Mouse (Mus musculus) cerebellum, adult 18-20 months (tissue): ENCODE measurements around the gene Prkn.

Source experiments
- DNase-seq, 2 experiments: peaks; one replicate each; pipeline ENCODE4 v3.0.0; 2021

Gene Prkn

GRCm38 (mm10) chr17:12029362-12029761 is 1189.2 kb downstream of the Prkn start:
- no peak for DNase-seq

GRCm38 (mm10) chr17:12029921-12030461 is 1189.8 kb downstream of the Prkn start:
- no peak for DNase-seq

- no peak for DNase-seq
Observed at GRCm38 (mm10) chr17:12030556-12031160, 1190.5 kb downstream of the Prkn start.

GRCm38 (mm10) chr17:12031203-12031942 is 1191.2 kb downstream of the Prkn start:
- DNase-seq: peak; percentile 49 to 72

- DNase-seq: no peak
Observed at GRCm38 (mm10) chr17:12032014-12032791, 1192.0 kb downstream of the Prkn start.

- no peak for DNase-seq
Observed at GRCm38 (mm10) chr17:12035386-12035785, 1195.2 kb downstream of the Prkn start.

- DNase-seq: peak; percentile 70 to 77
Observed at GRCm38 (mm10) chr17:12036205-12036604, 1196.0 kb downstream of the Prkn start.

- no peak for DNase-seq
Observed at GRCm38 (mm10) chr17:12037065-12037464, 1196.9 kb downstream of the Prkn start.

GRCm38 (mm10) chr17:12037574-12037973 is 1197.4 kb downstream of the Prkn start:
- no peak for DNase-seq

GRCm38 (mm10) chr17:12038499-12038898 is 1198.3 kb downstream of the Prkn start:
- DNase-seq: no peak

GRCm38 (mm10) chr17:12039188-12039587 is 1199.0 kb downstream of the Prkn start:
- DNase-seq: peak; percentile 76 to 84

- no peak for DNase-seq
Observed at GRCm38 (mm10) chr17:12039922-12040321, 1199.7 kb downstream of the Prkn start.

GRCm38 (mm10) chr17:12040546-12040945 is 1200.4 kb downstream of the Prkn start:
- no peak for DNase-seq

- DNase-seq: no peak
Observed at GRCm38 (mm10) chr17:12041091-12041655, 1201.0 kb downstream of the Prkn start.

- DNase-seq: no peak
Observed at GRCm38 (mm10) chr17:12042561-12043256, 1202.5 kb downstream of the Prkn start.

- no peak for DNase-seq
Observed at GRCm38 (mm10) chr17:12044222-12044621, 1204.0 kb downstream of the Prkn start.

- peak; percentile 62 to 65 for DNase-seq
Observed at GRCm38 (mm10) chr17:12045861-12046273, 1205.7 kb downstream of the Prkn start.

GRCm38 (mm10) chr17:12047032-12047431 is 1206.8 kb downstream of the Prkn start:
- no peak for DNase-seq

- no peak for DNase-seq
Observed at GRCm38 (mm10) chr17:12047523-12047922, 1207.3 kb downstream of the Prkn start.

GRCm38 (mm10) chr17:12048695-12049490 is 1208.7 kb downstream of the Prkn start:
- DNase-seq: no peak

GRCm38 (mm10) chr17:12050261-12050660 is 1210.1 kb downstream of the Prkn start:
- DNase-seq: no peak

- no peak for DNase-seq
Observed at GRCm38 (mm10) chr17:12051031-12051430, 1210.8 kb downstream of the Prkn start.
